Mouse (Mus musculus) urinary bladder, adult 18-20 months (tissue): ENCODE results near the gene Gm15557.
A peak's percentile ranks its signal among the peaks of the same experiment; 100 is the strongest.

Source experiments
- DNase-seq, 2 experiments: peaks; one replicate each; pipeline ENCODE4 v3.0.0; 2022; ENCODE audit warnings: low spot score in 2 of 2, mixed read lengths in 2 of 2

The Gm15557 gene

GRCm38 (mm10) chr2:155952006-155952405 lies 11.5 kb downstream of the Gm15557 start:
- DNase-seq = peak; percentile 29 to 39

GRCm38 (mm10) chr2:155956134-155957059 lies 15.9 kb downstream of the Gm15557 start, which contains the start of gene Cep250:
Cep250 (plus strand) TSS chr2:155956458.
- peak; percentile 84 to 89 for DNase-seq

GRCm38 (mm10) chr2:155959981-155960380 lies 19.5 kb downstream of the Gm15557 start:
- no peak for DNase-seq

- DNase-seq = no peak
Observed at GRCm38 (mm10) chr2:155961862-155962261, 21.3 kb downstream of the Gm15557 start.

- no peak for DNase-seq
Observed at GRCm38 (mm10) chr2:155962991-155963390, 22.5 kb downstream of the Gm15557 start.

GRCm38 (mm10) chr2:155973348-155973747 lies 32.8 kb downstream of the Gm15557 start:
- DNase-seq = no peak

- DNase-seq = no peak
Observed at GRCm38 (mm10) chr2:155974087-155974731, 33.7 kb downstream of the Gm15557 start.

GRCm38 (mm10) chr2:155979328-155979991 lies 38.9 kb downstream of the Gm15557 start:
- no peak for DNase-seq

GRCm38 (mm10) chr2:155985776-155986175 lies 45.2 kb downstream of the Gm15557 start:
- DNase-seq = no peak

GRCm38 (mm10) chr2:155987131-155987530 lies 46.6 kb downstream of the Gm15557 start:
- DNase-seq = no peak

GRCm38 (mm10) chr2:155989085-155989484 lies 48.6 kb downstream of the Gm15557 start:
- no peak for DNase-seq

- no peak for DNase-seq
Observed at GRCm38 (mm10) chr2:155991151-155991550, 50.6 kb downstream of the Gm15557 start.

GRCm38 (mm10) chr2:155991863-155992321 lies 51.4 kb downstream of the Gm15557 start:
- no peak for DNase-seq
